Mouse (Mus musculus) MEL (cell line): ENCODE measurements around the gene Lamb3. TPM values are rescaled to one million over a fixed set of nuclear protein-coding genes. Genes with fewer than 3 reads are reported as not detected.

Source experiments
- DNase-seq: peaks from one replicate; pipeline ENCODE4 v3.0.0; 2011; ENCODE audit warnings: low read depth, low spot score
- H3K27ac ChIP-seq: 2 replicates; pipeline ENCODE4 v1.5.1; 2012; ENCODE audit warnings: low read depth, mild to moderate bottlenecking, control low read depth, low read length, moderate library complexity; ENCODE audit not compliant: control insufficient read depth
- H3K27me3 ChIP-seq, 2 experiments: fragments of 150-350 bp in 1 of 2; sonication (generic) in 1 of 2; 2 replicates each; pipeline ENCODE4 v1.6.1; 2012; ENCODE audit warnings: low read length in 2 of 2, mild to moderate bottlenecking in 2 of 2, improper control_type of control experiment in 1 of 2, moderate library complexity in 1 of 2; ENCODE audit not compliant: insufficient read depth in 2 of 2, control insufficient read depth in 1 of 2
- H3K36me3 ChIP-seq, 2 experiments: 2 replicates each; pipeline ENCODE4 v1.6.1; 2012 to 2014; ENCODE audit warnings: low read length in 2 of 2, improper control_type of control experiment in 1 of 2, inconsistent platforms in 1 of 2, mild to moderate bottlenecking in 1 of 2; ENCODE audit not compliant: insufficient read depth in 2 of 2, control insufficient read depth in 1 of 2
- H3K4me1 ChIP-seq, 2 experiments: fragments of 150-350 bp in 1 of 2; sonication (generic) in 1 of 2; 2 replicates each; pipeline ENCODE4 v1.6.1; 2012; ENCODE audit warnings: low read length in 2 of 2, improper control_type of control experiment in 1 of 2, mild to moderate bottlenecking in 1 of 2; ENCODE audit not compliant: insufficient read depth in 2 of 2, control insufficient read depth in 1 of 2
- H3K4me3 ChIP-seq, 2 experiments: fragments of 150-350 bp in 1 of 2; sonication (generic) in 1 of 2; 2 replicates each; pipeline ENCODE4 v1.5.1; 2012; ENCODE audit warnings: low read depth in 2 of 2, low read length in 2 of 2, mild to moderate bottlenecking in 2 of 2, moderate library complexity in 2 of 2, control low read depth in 1 of 2, improper control_type of control experiment in 1 of 2; ENCODE audit not compliant: control insufficient read depth in 1 of 2, insufficient read depth in 1 of 2
- H3K79me2 ChIP-seq: 2 replicates; pipeline ENCODE4 v1.6.1; 2012; ENCODE audit warnings: mild to moderate bottlenecking, low read length, moderate library complexity; ENCODE audit not compliant: control insufficient read depth, poor library complexity, insufficient read depth
- H3K9ac ChIP-seq: 2 replicates; pipeline ENCODE4 v1.6.1; 2012; ENCODE audit warnings: low read depth, mild to moderate bottlenecking, control low read depth, low read length, moderate library complexity; ENCODE audit not compliant: control insufficient read depth, poor library complexity, severe bottlenecking
- H3K9me3 ChIP-seq: fragments of 150-350 bp; sonication (generic); replicated peaks from 2 replicates; pipeline ENCODE4 v1.6.1; 2012; ENCODE audit warnings: mild to moderate bottlenecking, low read length, improper control_type of control experiment, moderate library complexity; ENCODE audit not compliant: insufficient read depth
- CHD1 ChIP-seq: IDR thresholded peaks from 2 replicates; pipeline ENCODE4 v1.6.1; 2012; ENCODE audit warnings: low read depth, mild to moderate bottlenecking, inconsistent platforms, low read length, improper control_type of control experiment
- CHD2 ChIP-seq: IDR thresholded peaks from 2 replicates; pipeline ENCODE4 v1.6.1; 2011; ENCODE audit warnings: low read length, improper control_type of control experiment
- CTCF ChIP-seq, 3 experiments: IDR thresholded peaks in 2 of 3; conservative IDR thresholded peaks in 1 of 3; 2 replicates each; pipeline ENCODE4 v1.5.1; 2011 to 2012; ENCODE audit warnings: low read length in 3 of 3, low read depth in 2 of 3, mild to moderate bottlenecking in 2 of 3, improper control_type of control experiment in 1 of 3, inconsistent platforms in 1 of 3, mixed read lengths in 1 of 3, moderate library complexity in 1 of 3; ENCODE audit not compliant: control insufficient read depth in 1 of 3, insufficient read depth in 1 of 3, poor library complexity in 1 of 3, severe bottlenecking in 1 of 3
- ELF1 ChIP-seq: IDR thresholded peaks from 2 replicates; pipeline ENCODE4 v1.6.1; 2014; ENCODE audit warnings: low read depth, mild to moderate bottlenecking, inconsistent platforms, low read length, improper control_type of control experiment, moderate library complexity
- EP300 ChIP-seq, 2 experiments: IDR thresholded peaks; 2 replicates each; pipeline ENCODE4 v1.6.1; 2011; ENCODE audit warnings: improper control_type of control experiment in 2 of 2, low read length in 2 of 2, low read depth in 1 of 2, mild to moderate bottlenecking in 1 of 2
- ETS1 ChIP-seq: IDR thresholded peaks from 2 replicates; pipeline ENCODE4 v1.6.1; 2012; ENCODE audit warnings: low read depth, mild to moderate bottlenecking, inconsistent platforms, low read length, improper control_type of control experiment, moderate library complexity
- GABPA ChIP-seq: IDR thresholded peaks from 2 replicates; pipeline ENCODE4 v1.6.1; 2012; ENCODE audit warnings: low read depth, mild to moderate bottlenecking, inconsistent platforms, low read length, improper control_type of control experiment, moderate library complexity
- HCFC1 ChIP-seq: IDR thresholded peaks from 2 replicates; pipeline ENCODE4 v1.6.1; 2012; ENCODE audit warnings: low read depth, mild to moderate bottlenecking, inconsistent platforms, low read length, improper control_type of control experiment, moderate library complexity
- MAFK ChIP-seq: IDR thresholded peaks from 2 replicates; pipeline ENCODE4 v1.6.1; 2011; ENCODE audit warnings: low read depth, mild to moderate bottlenecking, low read length, improper control_type of control experiment, borderline replicate concordance
- MAZ ChIP-seq: IDR thresholded peaks from 2 replicates; pipeline ENCODE4 v1.6.1; 2012; ENCODE audit warnings: low read depth, mild to moderate bottlenecking, inconsistent platforms, low read length, improper control_type of control experiment
- MEF2A ChIP-seq: IDR thresholded peaks from 2 replicates; pipeline ENCODE4 v1.6.1; 2014; ENCODE audit warnings: low read depth, mild to moderate bottlenecking, inconsistent platforms, low read length, improper control_type of control experiment; ENCODE audit not compliant: poor library complexity, insufficient replicate concordance, severe bottlenecking; ENCODE audit errors: extremely low read depth
- MYB ChIP-seq: IDR thresholded peaks from 2 replicates; pipeline ENCODE4 v1.6.1; 2011; ENCODE audit warnings: mild to moderate bottlenecking, low read depth, low read length, improper control_type of control experiment
- MYC ChIP-seq: IDR thresholded peaks from 2 replicates; pipeline ENCODE4 v1.6.1; 2011; ENCODE audit warnings: low read depth, mild to moderate bottlenecking, low read length, improper control_type of control experiment, moderate library complexity
- POLR2A ChIP-seq, 2 experiments: IDR thresholded peaks; 2 replicates each; pipeline ENCODE4 v1.6.1; 2011 to 2012; ENCODE audit warnings: low read length in 2 of 2, mild to moderate bottlenecking in 2 of 2, control low read depth in 1 of 2, improper control_type of control experiment in 1 of 2, low read depth in 1 of 2, moderate library complexity in 1 of 2; ENCODE audit not compliant: control insufficient read depth in 1 of 2, insufficient read depth in 1 of 2, poor library complexity in 1 of 2
- RAD21 ChIP-seq: IDR thresholded peaks from 2 replicates; pipeline ENCODE4 v1.6.1; 2011; ENCODE audit warnings: mild to moderate bottlenecking, low read depth, low read length, improper control_type of control experiment
- SIN3A ChIP-seq: IDR thresholded peaks from 2 replicates; pipeline ENCODE4 v1.6.1; 2012; ENCODE audit warnings: low read length, improper control_type of control experiment, inconsistent platforms
- TBP ChIP-seq: IDR thresholded peaks from 2 replicates; pipeline ENCODE4 v1.8.0; 2011; ENCODE audit warnings: low read depth, low read length, improper control_type of control experiment
- TCF12 ChIP-seq: IDR thresholded peaks from 2 replicates; pipeline ENCODE4 v1.6.1; 2014; ENCODE audit warnings: low read depth, mild to moderate bottlenecking, inconsistent platforms, low read length, improper control_type of control experiment, moderate library complexity
- USF1 ChIP-seq: IDR thresholded peaks from 2 replicates; pipeline ENCODE4 v1.6.1; 2014; ENCODE audit warnings: low read depth, mild to moderate bottlenecking, inconsistent platforms, low read length, improper control_type of control experiment, moderate library complexity
- ZC3H11A ChIP-seq: IDR thresholded peaks from 2 replicates; pipeline ENCODE4 v1.6.1; 2012; ENCODE audit warnings: low read depth, mild to moderate bottlenecking, inconsistent platforms, low read length, improper control_type of control experiment
- ZKSCAN1 ChIP-seq: IDR thresholded peaks from 2 replicates; pipeline ENCODE4 v1.6.1; 2012; ENCODE audit warnings: low read depth, mild to moderate bottlenecking, inconsistent platforms, low read length, improper control_type of control experiment, moderate library complexity
- polyA plus RNA-seq, 2 experiments: library from polyadenylated mRNA; stranded (reverse) in 1 of 2; unstranded in 1 of 2; fragments of >175 nt in 1 of 2; fragments of >200 nt in 1 of 2; gene quantifications; 2 replicates each; pipeline versions ENCODE4 v1.2.1 to v1.2.4; 2012; ENCODE audit warnings: low replicate concordance in 2 of 2, low read depth in 1 of 2; ENCODE audit not compliant: insufficient read length in 2 of 2, insufficient read depth in 1 of 2, missing spikeins in 1 of 2
- total RNA-seq: library from RNA; depleted of rRNA; stranded (reverse); fragments of 300-350 nt; gene quantifications from 2 replicates; pipeline ENCODE4 v1.2.3, GENCODE M21; 2012

The Lamb3 gene
- total and polyA plus RNA-seq, 3 experiments = 0.03 to 0.35 TPM; not detected in 1

DNA sequence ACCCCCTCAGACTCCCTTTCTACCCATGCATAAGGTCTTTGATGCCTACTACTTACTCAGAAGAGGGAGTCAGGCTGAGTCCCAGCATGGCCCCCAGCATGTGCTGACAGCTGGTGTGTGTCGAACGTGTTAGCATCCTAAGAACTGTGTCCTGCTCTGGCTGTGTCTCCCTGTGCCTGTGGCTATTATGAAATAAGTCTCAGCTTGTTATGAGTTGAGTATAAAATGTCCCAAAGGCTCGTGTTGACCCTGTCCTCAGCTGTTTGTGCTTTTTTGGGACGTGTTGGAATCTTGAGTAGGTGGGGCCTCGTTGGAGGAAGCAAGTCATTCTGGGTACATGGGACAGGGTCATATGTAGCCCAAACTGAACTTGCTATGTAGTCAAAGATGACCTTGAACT, 6.6 kb downstream of the Lamb3 start:
- Histone ChIP-seq H3K9ac (no peak overlapping the region), H3K9me3 (no peaks in the 10 kb centered on the region), H3K36me3 (no peaks in the 10 kb centered on the region), H3K4me1 (no peaks in the 10 kb centered on the region), H3K4me3 (no peak overlapping the region), H3K79me2 (no peaks in the 10 kb centered on the region), H3K27ac (no peak overlapping the region), H3K27me3 (no peaks in the 10 kb centered on the region; a peak in 1 of 4 replicates)
- DNase-seq = no peak
- no peak for TF ChIP-seq CHD1
- no peak for TF ChIP-seq RAD21
- no peak for TF ChIP-seq MAZ
- no peak for TF ChIP-seq ELF1
- no peak for TF ChIP-seq CTCF (IDR thresholded peaks at IDR 0.05 in 2 of 3, conservative IDR thresholded peaks at IDR 0.05 in 1 of 3; ENCODE audit: control insufficient read depth in 1 of 3, insufficient read depth in 1 of 3, low read depth in 2 of 3, low read length in 3 of 3, poor library complexity in 1 of 3, severe bottlenecking in 1 of 3)
- TF ChIP-seq EP300 (IDR thresholded peaks at IDR 0.05; ENCODE audit: low read depth in 1 of 2, low read length in 2 of 2) = no peak
- TF ChIP-seq ZKSCAN1 = no peak
- no peak for TF ChIP-seq GABPA
- no peak for TF ChIP-seq POLR2A (IDR thresholded peaks at IDR 0.05; ENCODE audit: control insufficient read depth in 1 of 2, insufficient read depth in 1 of 2, low read depth in 1 of 2, low read length in 2 of 2, poor library complexity in 1 of 2)
- no peak for TF ChIP-seq ETS1
- TF ChIP-seq, all 39 proteins: peak for 0

DNA sequence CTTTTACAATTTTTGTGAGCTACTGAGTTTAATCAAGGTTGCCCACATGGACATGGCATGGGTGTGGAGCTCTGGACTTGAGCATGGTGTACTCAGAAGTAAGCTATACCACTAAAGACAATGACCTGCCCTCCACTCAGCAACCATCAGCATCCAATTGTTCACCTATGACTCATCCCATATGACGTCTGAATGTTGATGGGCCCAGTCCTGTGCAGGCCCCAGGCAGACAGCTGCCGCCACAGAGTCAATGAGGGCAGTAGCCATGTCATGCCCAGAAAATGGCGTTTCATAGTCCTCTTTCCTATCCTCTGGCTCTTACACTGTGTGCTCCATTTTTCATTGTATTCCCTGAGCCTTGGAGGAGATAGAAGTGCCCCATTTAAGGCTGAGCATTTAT, 8.5 kb downstream of the Lamb3 start:
- TF ChIP-seq USF1 (no peak), HCFC1 (no peak), ELF1 (no peak), CHD2 (no peak), CHD1 (no peak), MYB (no peak), TCF12 (no peak), MAFK (no peak), ETS1 (no peak), MEF2A (no peak), ZC3H11A (no peak), EP300 (IDR thresholded peaks at IDR 0.05; ENCODE audit: low read depth in 1 of 2, low read length in 2 of 2) (no peak), MYC (no peak), RAD21 (no peak), TBP (no peak), SIN3A (no peak)
- no peaks in the 10 kb centered on the region; a peak in 1 of 4 replicates for H3K27me3 ChIP-seq
- DNase-seq = no peak

More for the DNA sequence above, 8.5 kb downstream of the Lamb3 start:
- Histone ChIP-seq H3K9me3 (no peaks in the 10 kb centered on the region), H3K4me3 (no peak overlapping the region), H3K36me3 (no peaks in the 10 kb centered on the region), H3K4me1 (no peaks in the 10 kb centered on the region), H3K9ac (no peak overlapping the region), H3K79me2 (no peaks in the 10 kb centered on the region), H3K27ac (no peak overlapping the region)
